Mouse (Mus musculus): ENCODE measurements at regions not wholly inside any gene's neighbourhood (a gene's known extent, or its start where the extent isn't known, plus 50 kb on each side); places are given as distances from the start of the nearest gene placed in this dataset.
"Not testable (repeated sequence)": the region's sequence is repeated elsewhere in the genome, so short reads cannot be mapped to it uniquely, and the experiment has no call there.

GRCm38 (mm10) chr2:100918122-100918521, 706.4 kb upstream of the Rag2 start:
- Histone ChIP-seq H3K27ac (ENCODE audit: low read length) (no peak overlapping the region), H3K4me2 (replicated peaks; ENCODE audit: low read depth, low read length) (no peak overlapping the region), H3K4me1 (ENCODE audit: control insufficient read depth, insufficient read depth, low read length) (no peaks in the 10 kb centered on the region), H3K27me3 (ENCODE audit: control insufficient read depth, insufficient read depth, low read length) (no peaks in the 10 kb centered on the region), H3K9ac (replicated peaks; ENCODE audit: low read depth, low read length) (no peak overlapping the region), H3K9me3 (ENCODE audit: control insufficient read depth, low read depth, low read length) (no peaks in the 10 kb centered on the region), H3K4me3 (ENCODE audit: low read depth, low read length) (no peak overlapping the region), H3K36me3 (ENCODE audit: control insufficient read depth, insufficient read depth, low read length) (no peaks in the 10 kb centered on the region)
- ATAC-seq (ENCODE audit: insufficient number of reproducible peaks, insufficient read depth, low FRiP score, low read depth), result no peak
- WGBS, result 54% methylated on average over 3 of the region's 3 CpGs

DNA sequence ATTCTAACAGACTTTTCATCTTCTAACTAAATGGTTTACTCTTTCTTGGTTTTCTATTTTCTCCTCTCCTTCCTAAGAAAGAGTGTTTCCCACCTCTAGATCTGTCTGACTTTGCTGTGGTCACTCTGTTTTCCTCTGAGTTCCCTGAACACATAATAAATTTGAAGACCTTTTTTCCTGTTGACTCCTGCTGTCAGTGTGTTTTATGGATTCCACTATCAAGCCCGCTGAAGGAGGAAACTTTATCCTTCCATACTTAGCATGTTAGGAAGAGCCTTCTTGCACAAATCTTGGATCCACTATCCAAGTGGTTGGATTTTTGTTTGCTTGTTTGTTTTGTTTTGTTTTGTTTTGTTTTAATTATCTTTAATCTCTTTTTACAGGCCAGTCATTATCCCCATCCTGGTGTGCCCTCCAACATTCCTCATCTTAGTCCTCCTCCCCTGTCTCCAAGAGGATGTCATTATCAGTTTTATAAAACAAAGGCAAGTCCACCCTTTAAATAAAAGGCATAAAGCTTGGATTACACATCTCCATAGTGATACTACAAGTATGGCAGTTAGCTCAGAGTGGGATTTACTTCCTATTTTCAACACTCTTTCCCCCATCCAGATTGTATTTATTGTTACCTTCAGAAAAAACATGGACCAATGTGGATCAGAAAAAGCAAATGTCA, 704.8 kb upstream of the Rag2 start:
- 38% methylated on average over 1 of the region's 1 CpGs for WGBS

DNA sequence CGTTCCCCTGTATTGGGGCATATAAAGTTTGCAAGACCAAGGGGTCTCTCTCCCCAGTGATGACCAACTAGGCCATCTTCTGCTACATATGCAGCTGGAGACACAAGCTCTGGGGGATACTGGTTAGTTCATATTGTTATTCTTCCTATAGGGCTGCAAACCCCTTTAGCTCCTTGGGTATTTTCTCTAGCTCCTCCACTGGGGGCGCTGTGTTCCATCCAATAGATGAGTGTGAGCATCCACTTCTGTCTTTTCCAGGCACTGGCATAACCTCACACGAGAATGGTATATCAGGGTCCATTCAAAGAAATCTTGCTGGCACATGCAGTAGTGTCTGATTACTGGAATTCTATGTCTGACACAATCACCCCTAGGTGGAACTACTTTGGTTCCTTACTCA, 675.9 kb upstream of the Rag2 start:
- H3K4me1 ChIP-seq (ENCODE audit: control insufficient read depth, insufficient read depth, low read length); H3K9ac ChIP-seq (replicated peaks; ENCODE audit: low read depth, low read length); ATAC-seq (ENCODE audit: insufficient number of reproducible peaks, insufficient read depth, low FRiP score, low read depth); H3K9me3 ChIP-seq (ENCODE audit: control insufficient read depth, low read depth, low read length); H3K4me2 ChIP-seq (replicated peaks; ENCODE audit: low read depth, low read length); H3K27ac ChIP-seq (ENCODE audit: low read length); H3K27me3 ChIP-seq (ENCODE audit: control insufficient read depth, insufficient read depth, low read length); H3K4me3 ChIP-seq (ENCODE audit: low read depth, low read length); H3K36me3 ChIP-seq (ENCODE audit: control insufficient read depth, insufficient read depth, low read length): not testable (repeated sequence)
- WGBS, result 44% methylated on average over 3 of the region's 3 CpGs

More for the DNA sequence above, 704.8 kb upstream of the Rag2 start:
- Histone ChIP-seq H3K4me2 (replicated peaks; ENCODE audit: low read depth, low read length) (no peak overlapping the region), H3K4me3 (ENCODE audit: low read depth, low read length) (no peak overlapping the region), H3K36me3 (ENCODE audit: control insufficient read depth, insufficient read depth, low read length) (no peaks in the 10 kb centered on the region), H3K9ac (replicated peaks; ENCODE audit: low read depth, low read length) (no peak overlapping the region), H3K9me3 (ENCODE audit: control insufficient read depth, low read depth, low read length) (no peaks in the 10 kb centered on the region), H3K4me1 (ENCODE audit: control insufficient read depth, insufficient read depth, low read length) (no peaks in the 10 kb centered on the region), H3K27ac (ENCODE audit: low read length) (no peak overlapping the region), H3K27me3 (ENCODE audit: control insufficient read depth, insufficient read depth, low read length) (no peaks in the 10 kb centered on the region)
- ATAC-seq (ENCODE audit: insufficient number of reproducible peaks, insufficient read depth, low FRiP score, low read depth), result no peak

- 85% methylated on average over 1 of the region's 1 CpGs for WGBS
- Histone ChIP-seq H3K27ac (ENCODE audit: low read length) (no peak overlapping the region), H3K9me3 (ENCODE audit: control insufficient read depth, low read depth, low read length) (no peaks in the 10 kb centered on the region), H3K36me3 (ENCODE audit: control insufficient read depth, insufficient read depth, low read length) (no peaks in the 10 kb centered on the region), H3K4me1 (ENCODE audit: control insufficient read depth, insufficient read depth, low read length) (no peaks in the 10 kb centered on the region), H3K4me2 (replicated peaks; ENCODE audit: low read depth, low read length) (no peak overlapping the region), H3K4me3 (ENCODE audit: low read depth, low read length) (no peak overlapping the region), H3K27me3 (ENCODE audit: control insufficient read depth, insufficient read depth, low read length) (no peaks in the 10 kb centered on the region), H3K9ac (replicated peaks; ENCODE audit: low read depth, low read length) (no peak overlapping the region)
- no peak for ATAC-seq (ENCODE audit: insufficient number of reproducible peaks, insufficient read depth, low FRiP score, low read depth)
These were observed 665.1 kb upstream of the Rag2 start for GRCm38 (mm10) chr2:100959412-100959811.

DNA sequence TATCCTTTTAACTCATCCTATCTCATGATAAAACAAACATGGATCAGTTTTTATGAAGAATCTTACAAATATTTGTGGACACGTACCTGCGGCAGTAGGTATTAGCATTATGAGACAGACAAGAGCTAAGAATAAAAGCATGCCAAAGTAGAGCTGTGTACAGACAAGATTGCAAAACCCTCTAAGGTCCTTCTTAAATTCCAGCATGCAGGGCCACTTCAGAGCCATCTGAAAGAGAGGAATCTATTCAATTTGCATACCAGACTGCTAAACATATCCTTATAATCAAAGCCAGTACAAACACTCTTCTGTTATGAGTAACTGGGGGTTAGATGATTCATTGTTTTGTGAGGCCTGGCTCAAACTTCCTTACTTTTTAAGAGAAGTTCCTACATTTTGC, 659.9 kb upstream of the Rag2 start:
- no peak overlapping the region for H3K9ac ChIP-seq (replicated peaks; ENCODE audit: low read depth, low read length)
- H3K9me3 ChIP-seq (ENCODE audit: control insufficient read depth, low read depth, low read length), result no peaks in the 10 kb centered on the region
- no peaks in the 10 kb centered on the region for H3K4me1 ChIP-seq (ENCODE audit: control insufficient read depth, insufficient read depth, low read length)
- H3K4me3 ChIP-seq (ENCODE audit: low read depth, low read length), result no peak overlapping the region
- no peak overlapping the region for H3K4me2 ChIP-seq (replicated peaks; ENCODE audit: low read depth, low read length)
- H3K27ac ChIP-seq (ENCODE audit: low read length), result no peak overlapping the region
- WGBS, result 83% methylated on average over 2 of the region's 2 CpGs
- ATAC-seq (ENCODE audit: insufficient number of reproducible peaks, insufficient read depth, low FRiP score, low read depth), result no peak
- H3K27me3 ChIP-seq (ENCODE audit: control insufficient read depth, insufficient read depth, low read length), result no peaks in the 10 kb centered on the region
- no peaks in the 10 kb centered on the region for H3K36me3 ChIP-seq (ENCODE audit: control insufficient read depth, insufficient read depth, low read length)

- ATAC-seq (ENCODE audit: insufficient number of reproducible peaks, insufficient read depth, low FRiP score, low read depth), result no peak
- no peak overlapping the region for H3K4me3 ChIP-seq (ENCODE audit: low read depth, low read length)
These were observed 647.3 kb upstream of the Rag2 start for GRCm38 (mm10) chr2:100977202-100977601.

GRCm38 (mm10) chr2:100982362-100982761, 642.2 kb upstream of the Rag2 start:
- Histone ChIP-seq H3K36me3 (ENCODE audit: control insufficient read depth, insufficient read depth, low read length) (no peaks in the 10 kb centered on the region), H3K9ac (replicated peaks; ENCODE audit: low read depth, low read length) (no peak overlapping the region), H3K4me2 (replicated peaks; ENCODE audit: low read depth, low read length) (no peak overlapping the region), H3K9me3 (ENCODE audit: control insufficient read depth, low read depth, low read length) (no peaks in the 10 kb centered on the region), H3K4me3 (ENCODE audit: low read depth, low read length) (no peak overlapping the region), H3K27ac (ENCODE audit: low read length) (no peak overlapping the region), H3K27me3 (ENCODE audit: control insufficient read depth, insufficient read depth, low read length) (no peaks in the 10 kb centered on the region), H3K4me1 (ENCODE audit: control insufficient read depth, insufficient read depth, low read length) (no peaks in the 10 kb centered on the region)
- ATAC-seq (ENCODE audit: insufficient number of reproducible peaks, insufficient read depth, low FRiP score, low read depth), result no peak
- 57% methylated on average over 1 of the region's 1 CpGs for WGBS

More at GRCm38 (mm10) chr2:100977202-100977601, 647.3 kb upstream of the Rag2 start:
- Histone ChIP-seq H3K27ac (ENCODE audit: low read length) (no peak overlapping the region), H3K9me3 (ENCODE audit: control insufficient read depth, low read depth, low read length) (no peaks in the 10 kb centered on the region), H3K36me3 (ENCODE audit: control insufficient read depth, insufficient read depth, low read length) (no peaks in the 10 kb centered on the region), H3K27me3 (ENCODE audit: control insufficient read depth, insufficient read depth, low read length) (no peaks in the 10 kb centered on the region), H3K9ac (replicated peaks; ENCODE audit: low read depth, low read length) (no peak overlapping the region), H3K4me2 (replicated peaks; ENCODE audit: low read depth, low read length) (no peak overlapping the region), H3K4me1 (ENCODE audit: control insufficient read depth, insufficient read depth, low read length) (no peaks in the 10 kb centered on the region)

- Histone ChIP-seq H3K4me1 (ENCODE audit: control insufficient read depth, insufficient read depth, low read length) (no peaks in the 10 kb centered on the region), H3K9ac (replicated peaks; ENCODE audit: low read depth, low read length) (no peak overlapping the region), H3K9me3 (ENCODE audit: control insufficient read depth, low read depth, low read length) (no peaks in the 10 kb centered on the region), H3K27ac (ENCODE audit: low read length) (no peak overlapping the region), H3K27me3 (ENCODE audit: control insufficient read depth, insufficient read depth, low read length) (no peaks in the 10 kb centered on the region), H3K36me3 (ENCODE audit: control insufficient read depth, insufficient read depth, low read length) (no peaks in the 10 kb centered on the region), H3K4me2 (replicated peaks; ENCODE audit: low read depth, low read length) (no peak overlapping the region), H3K4me3 (ENCODE audit: low read depth, low read length) (no peak overlapping the region)
- WGBS, result 83% methylated on average over 3 of the region's 3 CpGs
- no peak for ATAC-seq (ENCODE audit: insufficient number of reproducible peaks, insufficient read depth, low FRiP score, low read depth)
These were observed 609.2 kb upstream of the Rag2 start for GRCm38 (mm10) chr2:101015353-101015752.

DNA sequence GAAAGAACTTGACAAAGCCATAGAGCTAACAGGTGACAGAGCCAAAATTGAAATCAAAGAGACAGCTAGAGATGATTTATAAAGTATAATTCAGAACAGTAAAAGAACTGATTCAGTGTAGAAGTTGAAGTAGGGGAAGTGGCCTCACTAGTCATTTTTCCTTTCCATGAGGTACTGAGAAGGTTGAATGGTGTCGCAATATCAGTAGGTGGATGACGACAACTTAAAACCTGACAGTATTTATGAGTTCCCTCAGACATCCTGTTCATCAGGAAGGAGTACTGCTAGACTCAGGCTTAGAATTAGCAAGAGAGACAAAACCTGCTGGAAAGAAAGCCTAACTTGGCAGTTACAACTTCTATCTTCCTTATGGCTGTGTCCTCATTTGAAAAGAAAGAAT, 605.1 kb upstream of the Rag2 start:
- Histone ChIP-seq H3K36me3 (ENCODE audit: control insufficient read depth, insufficient read depth, low read length) (no peaks in the 10 kb centered on the region), H3K9ac (replicated peaks; ENCODE audit: low read depth, low read length) (no peak overlapping the region), H3K4me2 (replicated peaks; ENCODE audit: low read depth, low read length) (no peak overlapping the region), H3K4me1 (ENCODE audit: control insufficient read depth, insufficient read depth, low read length) (no peaks in the 10 kb centered on the region), H3K27me3 (ENCODE audit: control insufficient read depth, insufficient read depth, low read length) (no peaks in the 10 kb centered on the region), H3K9me3 (ENCODE audit: control insufficient read depth, low read depth, low read length) (no peaks in the 10 kb centered on the region), H3K4me3 (ENCODE audit: low read depth, low read length) (no peak overlapping the region), H3K27ac (ENCODE audit: low read length) (no peak overlapping the region)
- no peak for ATAC-seq (ENCODE audit: insufficient number of reproducible peaks, insufficient read depth, low FRiP score, low read depth)
- 63% methylated on average over 2 of the region's 2 CpGs for WGBS
